Mouse (Mus musculus) heart, postnatal 0 days (tissue): ENCODE measurements around the gene Rmnd5a.

Experiments
- CTCF ChIP-seq: IDR thresholded peaks from 2 replicates; pipeline ENCODE4 v1.5.1; 2016; ENCODE audit warnings: antibody characterized with exemption, control low read depth, low read depth
- EP300 ChIP-seq: IDR thresholded peaks from 2 replicates; pipeline ENCODE4 v1.6.1; 2016; ENCODE audit warnings: antibody characterized with exemption, low read depth

DNA sequence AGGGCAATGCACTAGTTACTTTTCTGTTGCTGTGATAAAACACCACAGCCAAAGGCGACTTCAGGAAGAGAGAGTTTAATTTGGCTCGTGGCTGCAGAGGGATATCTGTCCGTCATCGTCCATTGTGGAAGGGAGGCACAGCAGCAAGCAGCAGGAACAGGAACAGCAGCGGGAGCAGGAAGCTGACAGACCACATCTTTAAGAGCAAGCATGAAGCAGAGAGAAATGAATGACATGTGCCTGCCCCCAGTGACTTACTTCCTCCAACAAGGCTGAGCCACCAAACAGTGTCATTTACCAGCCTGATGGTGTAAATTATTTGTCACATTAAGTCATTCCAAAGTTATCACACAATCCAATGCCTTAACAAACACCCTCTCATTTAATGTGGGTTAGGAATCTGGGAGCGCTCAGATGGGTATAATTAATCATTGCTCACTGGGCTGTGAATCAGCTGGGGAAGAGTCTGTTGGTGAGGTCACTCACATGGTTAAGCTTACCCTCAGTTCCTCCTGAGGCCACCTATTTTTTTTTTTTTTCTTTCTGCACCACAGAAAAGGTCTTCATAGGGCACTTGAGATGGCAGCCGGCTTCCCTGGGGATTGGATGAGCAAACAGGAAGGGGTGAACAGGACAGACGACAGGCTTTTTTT is 17.6 kb upstream of the Rmnd5a start:
- TF ChIP-seq EP300, result no peak
- TF ChIP-seq CTCF, result no peak
